Mouse (Mus musculus) hindbrain, embryonic 14.5 days (tissue): ENCODE data around the gene Lamc3. TPM values are rescaled to one million over a fixed set of nuclear protein-coding genes. Genes with fewer than 3 reads are reported as not detected.

ENCODE experiments used
- ATAC-seq: fragments of 200-750 bp; cut with Nextera tagmentation; 2 replicates; pipeline ENCODE4 v1.8.0; 2017; ENCODE audit warnings: moderate number of reproducible peaks, mild to moderate bottlenecking, moderate TSS enrichment, moderate library complexity; ENCODE audit not compliant: low FRiP score
- DNase-seq: peaks from one replicate; pipeline ENCODE4 v3.0.0-alpha.2; 2015; ENCODE audit warnings: low spot score
- H3K27ac ChIP-seq: fragments of 300-500 bp; sonication (generic); 2 replicates; pipeline ENCODE4 v1.5.1; 2014; ENCODE audit warnings: mild to moderate bottlenecking, moderate library complexity
- H3K27me3 ChIP-seq: fragments of 300-500 bp; sonication (generic); 2 replicates; pipeline ENCODE4 v1.6.1; 2014; ENCODE audit warnings: mild to moderate bottlenecking, low read length, mixed read lengths; ENCODE audit not compliant: control insufficient read depth, insufficient read depth
- H3K36me3 ChIP-seq: fragments of 300-500 bp; sonication (generic); replicated peaks from 2 replicates; pipeline ENCODE4 v1.6.1; 2014; ENCODE audit not compliant: control insufficient read depth, insufficient read depth
- H3K4me1 ChIP-seq: fragments of 300-500 bp; sonication (generic); replicated peaks from 2 replicates; pipeline ENCODE4 v1.6.1; 2014; ENCODE audit warnings: antibody characterized with exemption, low read length, mixed read lengths; ENCODE audit not compliant: control insufficient read depth, insufficient read depth
- H3K4me2 ChIP-seq: fragments of 300-500 bp; sonication (generic); replicated peaks from 2 replicates; pipeline ENCODE4 v1.6.1; 2014; ENCODE audit warnings: mild to moderate bottlenecking, moderate library complexity
- H3K4me3 ChIP-seq: fragments of 300-500 bp; sonication (generic); replicated peaks from 2 replicates; pipeline ENCODE4 v1.5.1; 2014; ENCODE audit warnings: mild to moderate bottlenecking, low read length
- H3K9ac ChIP-seq: fragments of 300-500 bp; sonication (generic); 2 replicates; pipeline ENCODE4 v1.6.1; 2014
- H3K9me3 ChIP-seq: fragments of 300-500 bp; sonication (generic); 2 replicates; pipeline ENCODE4 v1.6.1; 2016; ENCODE audit warnings: low read length; ENCODE audit not compliant: control insufficient read depth
- WGBS: fragments of 180-500 bp; shearing (Covaris S2); extraction: QIAGEN DNeasy Blood & Tissue Kit; methylation state at CpG from one replicate; pipeline ENCODE4 v1.1.7; 2014; 5-methylcytosine and 5-hydroxymethylcytosine counted together
- polyA plus RNA-seq: library from polyadenylated mRNA; unstranded; fragments of >200 nt; fragmentation: Nextera tagmentation; extraction: Ambion mirVana; gene quantifications from 2 replicates; pipeline ENCODE4 v1.2.1, GENCODE M21; 2014

Lamc3 gene
- polyA plus RNA-seq, 1 experiment from 2014 or later: 6.1 TPM

DNA sequence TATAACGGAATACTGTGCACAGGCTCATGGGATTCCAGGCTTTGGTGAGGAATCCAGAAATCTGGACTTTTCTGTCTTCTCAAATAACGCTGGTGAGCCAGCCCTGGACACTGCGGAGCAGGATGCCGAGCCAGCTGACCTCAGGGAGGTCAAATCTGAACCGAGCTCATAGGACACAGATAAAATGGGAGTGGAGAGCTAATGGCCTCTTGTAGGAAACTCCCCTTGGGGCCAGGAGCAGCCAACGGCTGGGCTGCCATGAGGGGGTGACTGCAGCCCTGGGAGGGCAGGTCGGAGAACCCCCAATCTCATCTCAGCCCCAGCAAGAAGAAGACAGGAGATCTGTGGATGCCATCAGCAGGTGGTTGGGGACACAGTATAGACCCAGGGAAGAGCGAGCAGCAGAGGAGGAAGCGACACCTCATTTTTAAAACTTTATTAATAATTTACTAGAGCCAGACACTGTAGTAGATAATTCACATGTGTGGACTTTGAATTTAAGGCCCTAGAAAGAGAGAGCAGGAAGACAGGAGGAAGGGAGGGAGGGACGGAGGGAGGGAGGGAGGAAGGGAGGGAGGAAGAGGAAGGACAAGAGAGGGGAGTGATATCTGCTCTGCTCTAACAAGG is 18.4 kb upstream of the Lamc3 start:
- 71% methylated on average over 10 of the region's 10 CpGs for WGBS
- H3K4me3 ChIP-seq: no peak overlapping the region
- ATAC-seq (no peak), DNase-seq (no peak)
- no peak overlapping the region for H3K27ac ChIP-seq
- H3K4me1 ChIP-seq: peaks cover 9% of the 10 kb centered on the region
- H3K9me3 ChIP-seq: no peaks in the 10 kb centered on the region
- H3K4me2 ChIP-seq: no peak overlapping the region
- H3K9ac ChIP-seq: no peak overlapping the region
- no peaks in the 10 kb centered on the region for H3K36me3 ChIP-seq
- no peaks in the 10 kb centered on the region for H3K27me3 ChIP-seq

DNA sequence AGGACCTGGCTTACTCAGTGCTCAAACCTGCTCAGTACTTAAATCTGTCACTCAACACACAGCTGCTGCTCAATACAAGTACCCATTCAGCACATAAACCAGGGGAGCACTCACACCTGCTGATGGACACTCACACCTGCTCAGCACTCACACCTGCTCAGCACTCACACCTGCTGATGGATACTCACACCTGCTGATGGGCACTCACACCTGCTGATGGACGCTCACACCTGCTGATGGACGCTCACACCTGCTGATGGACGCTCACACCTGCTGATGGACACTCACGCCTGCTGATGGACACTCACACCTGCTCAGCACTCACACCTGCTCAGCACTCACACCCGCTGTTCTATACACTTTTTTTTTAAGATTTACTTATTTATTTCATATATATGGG is 17.4 kb upstream of the Lamc3 start:
- no peak for ATAC-seq

GRCm38 (mm10) chr2:31870683-31871082 is 16.4 kb upstream of the Lamc3 start:
- 88% methylated on average over 3 of the region's 3 CpGs for WGBS
- Histone ChIP-seq H3K9me3 (no peaks in the 10 kb centered on the region), H3K36me3 (no peaks in the 10 kb centered on the region), H3K4me3 (no peak overlapping the region), H3K4me1 (peaks cover 11% of the 10 kb centered on the region), H3K27me3 (no peaks in the 10 kb centered on the region), H3K27ac (no peak overlapping the region), H3K9ac (no peak overlapping the region), H3K4me2 (no peak overlapping the region)
- DNase-seq: no peak
- ATAC-seq: no peak

More for the DNA sequence above, 17.4 kb upstream of the Lamc3 start:
- no peaks in the 10 kb centered on the region for H3K36me3 ChIP-seq
- peaks cover 14% of the 10 kb centered on the region for H3K4me1 ChIP-seq
- no peak for DNase-seq
- H3K4me3 ChIP-seq: no peak overlapping the region
- H3K27ac ChIP-seq: no peak overlapping the region
- 94% methylated on average over 5 of the region's 5 CpGs for WGBS
- no peak overlapping the region for H3K9ac ChIP-seq
- H3K4me2 ChIP-seq: no peak overlapping the region
- no peaks in the 10 kb centered on the region for H3K27me3 ChIP-seq
- H3K9me3 ChIP-seq: no peaks in the 10 kb centered on the region

- Histone ChIP-seq H3K27me3 (no peaks in the 10 kb centered on the region), H3K4me1 (peaks cover 12% of the 10 kb centered on the region; the same call in 1 of the 2 replicates), H3K9me3 (no peaks in the 10 kb centered on the region), H3K4me3 (no peak overlapping the region), H3K27ac (no peak overlapping the region), H3K9ac (no peak overlapping the region), H3K4me2 (peak overlapping the region; percentile 21; the same call in 1 of the 2 replicates), H3K36me3 (no peaks in the 10 kb centered on the region)
- DNase-seq: no peak
- 37% methylated on average over 26 of the region's 26 CpGs for WGBS
- peak; percentile 21; the same call in 1 of the 2 replicates for ATAC-seq
These were observed 12.7 kb upstream of the Lamc3 start for GRCm38 (mm10) chr2:31874290-31874855.

DNA sequence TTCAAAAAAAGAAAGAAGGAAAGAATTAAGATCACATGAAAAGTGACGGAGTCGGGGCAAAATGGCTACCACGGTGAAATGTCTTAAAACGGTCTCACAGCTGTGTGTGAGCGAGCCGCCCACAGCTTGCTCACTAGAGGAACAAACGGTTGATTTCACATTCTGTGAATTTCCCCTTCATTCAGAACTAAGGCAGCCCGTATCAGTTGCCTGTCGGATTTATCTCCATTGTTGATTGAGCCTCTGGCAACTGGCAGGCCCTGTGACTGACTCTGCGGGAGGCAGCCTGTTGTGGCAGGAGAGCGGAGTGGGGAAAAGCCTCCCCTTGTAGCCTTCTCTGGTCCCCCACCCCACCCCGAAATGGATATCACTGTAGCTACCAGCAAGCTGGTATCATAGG is 10.6 kb upstream of the Lamc3 start:
- Histone ChIP-seq H3K9me3 (no peaks in the 10 kb centered on the region), H3K4me3 (no peak overlapping the region), H3K27ac (no peak overlapping the region), H3K4me2 (no peak overlapping the region), H3K4me1 (peaks cover 18% of the 10 kb centered on the region; the same call in 1 of the 2 replicates), H3K27me3 (peaks cover 6% of the 10 kb centered on the region; the same call in 1 of the 2 replicates), H3K9ac (no peak overlapping the region), H3K36me3 (no peaks in the 10 kb centered on the region)
- WGBS: 26% methylated on average over 12 of the region's 12 CpGs
- DNase-seq (peak; percentile 33), ATAC-seq (no peak)

DNA sequence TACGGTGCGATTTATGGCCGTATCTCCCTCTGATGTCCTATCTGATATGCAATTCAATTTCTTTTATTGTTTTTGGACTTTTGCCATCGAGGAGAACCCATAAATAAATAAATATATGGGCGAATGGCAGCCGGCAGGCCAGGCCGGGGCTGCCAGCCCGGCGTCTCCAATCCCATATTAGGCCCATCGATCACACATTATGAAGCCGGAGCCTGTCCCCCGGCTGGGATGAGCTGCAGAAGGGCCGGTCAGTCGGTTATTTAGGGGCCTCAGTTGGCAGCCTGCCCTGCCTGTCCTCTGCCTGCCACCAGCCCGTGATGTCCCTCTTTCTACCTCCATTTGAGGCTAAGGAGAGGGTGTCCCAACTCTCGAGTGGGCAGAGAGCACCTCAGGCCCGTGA is 8.5 kb upstream of the Lamc3 start:
- no peak for ATAC-seq

GRCm38 (mm10) chr2:31880868-31881267 is 6.2 kb upstream of the Lamc3 start:
- 6% methylated on average over 14 of the region's 14 CpGs for WGBS
- Histone ChIP-seq H3K36me3 (no peaks in the 10 kb centered on the region), H3K4me1 (0 out of 2 replicates have a peak, but pooled peaks cover 12% of the 10 kb centered on the region), H3K9me3 (no peaks in the 10 kb centered on the region), H3K4me2 (no peak overlapping the region), H3K27me3 (peaks cover 16% of the 10 kb centered on the region), H3K4me3 (no peak overlapping the region), H3K9ac (no peak overlapping the region), H3K27ac (no peak overlapping the region)
- ATAC-seq (no peak), DNase-seq (no peak)

More for the DNA sequence above, 8.5 kb upstream of the Lamc3 start:
- Histone ChIP-seq H3K27me3 (peaks cover 15% of the 10 kb centered on the region; the same call in 1 of the 2 replicates), H3K4me1 (peaks cover 18% of the 10 kb centered on the region; the same call in 1 of the 2 replicates), H3K4me2 (no peak overlapping the region), H3K9ac (no peak overlapping the region), H3K9me3 (no peaks in the 10 kb centered on the region), H3K4me3 (no peak overlapping the region), H3K36me3 (no peaks in the 10 kb centered on the region), H3K27ac (no peak overlapping the region)
- 73% methylated on average over 17 of the region's 17 CpGs for WGBS
- DNase-seq: no peak

GRCm38 (mm10) chr2:31883061-31883460 is 4.0 kb upstream of the Lamc3 start:
- 27% methylated on average over 4 of the region's 4 CpGs for WGBS

GRCm38 (mm10) chr2:31884806-31885205 is 2.3 kb upstream of the Lamc3 start:
- peaks cover 54% of the 10 kb centered on the region for H3K27me3 ChIP-seq
- H3K4me2 ChIP-seq: no peak overlapping the region
- H3K9ac ChIP-seq: no peak overlapping the region
- H3K4me3 ChIP-seq: no peak overlapping the region
- H3K9me3 ChIP-seq: no peaks in the 10 kb centered on the region
- 0 out of 2 replicates have a peak, but pooled peaks cover 6% of the 10 kb centered on the region for H3K4me1 ChIP-seq
- DNase-seq (peak; percentile 44), ATAC-seq (no peak)
- WGBS: 19% methylated on average over 6 of the region's 6 CpGs
- no peak overlapping the region for H3K27ac ChIP-seq
- H3K36me3 ChIP-seq: no peaks in the 10 kb centered on the region

More at GRCm38 (mm10) chr2:31883061-31883460, 4.0 kb upstream of the Lamc3 start:
- 0 out of 2 replicates have a peak, but pooled peaks cover 12% of the 10 kb centered on the region for H3K4me1 ChIP-seq
- ATAC-seq: no peak
- H3K9me3 ChIP-seq: no peaks in the 10 kb centered on the region
- H3K9ac ChIP-seq: no peak overlapping the region
- no peak overlapping the region for H3K4me2 ChIP-seq
- H3K27me3 ChIP-seq: peaks cover 38% of the 10 kb centered on the region
- DNase-seq: no peak
- H3K36me3 ChIP-seq: no peaks in the 10 kb centered on the region
- no peak overlapping the region for H3K4me3 ChIP-seq
- H3K27ac ChIP-seq: no peak overlapping the region
